Mouse (Mus musculus) liver, embryonic 15.5 days (tissue): Measurements from ENCODE around the gene Atp6v1g2. TPM values are rescaled to one million over a fixed set of nuclear protein-coding genes. Genes with fewer than 3 reads are reported as not detected.
"Not testable (repeated sequence)": the region's sequence is repeated elsewhere in the genome, so short reads cannot be mapped to it uniquely, and the experiment has no call there.

Experiments used
- ATAC-seq: fragments of 200-750 bp; cut with Nextera tagmentation; 2 replicates; pipeline ENCODE4 v1.8.0; 2017; ENCODE audit warnings: moderate number of reproducible peaks, mild to moderate bottlenecking, moderate library complexity; ENCODE audit not compliant: insufficient read depth
- H3K27ac ChIP-seq: fragments of 300-500 bp; sonication (generic); replicated peaks from 2 replicates; pipeline ENCODE4 v1.5.1; 2015; ENCODE audit warnings: mild to moderate bottlenecking, inconsistent platforms
- H3K27me3 ChIP-seq: fragments of 300-500 bp; sonication (generic); 2 replicates; pipeline ENCODE4 v1.6.1; 2015; ENCODE audit warnings: mild to moderate bottlenecking, inconsistent platforms
- H3K36me3 ChIP-seq: fragments of 300-500 bp; sonication (generic); replicated peaks from 2 replicates; pipeline ENCODE4 v1.6.1; 2015; ENCODE audit warnings: moderate library complexity, mild to moderate bottlenecking, inconsistent platforms
- H3K4me1 ChIP-seq: fragments of 300-500 bp; sonication (generic); replicated peaks from 2 replicates; pipeline ENCODE4 v1.6.1; 2015; ENCODE audit warnings: inconsistent platforms
- H3K4me2 ChIP-seq: fragments of 300-500 bp; sonication (generic); 2 replicates; pipeline ENCODE4 v1.6.1; 2015; ENCODE audit warnings: moderate library complexity, mild to moderate bottlenecking, inconsistent platforms
- H3K4me3 ChIP-seq: fragments of 300-500 bp; sonication (generic); replicated peaks from 2 replicates; pipeline ENCODE4 v1.5.1; 2015; ENCODE audit warnings: mild to moderate bottlenecking, inconsistent platforms
- H3K9ac ChIP-seq: fragments of 300-500 bp; sonication (generic); 2 replicates; pipeline ENCODE4 v1.6.1; 2015; ENCODE audit warnings: moderate library complexity, mild to moderate bottlenecking, inconsistent platforms
- H3K9me3 ChIP-seq: fragments of 300-500 bp; sonication (generic); replicated peaks from 2 replicates; pipeline ENCODE4 v1.6.1; 2016; ENCODE audit warnings: inconsistent platforms
- WGBS: fragments of 180-500 bp; shearing (Covaris S2); methylation state at CpG from one replicate; pipeline ENCODE4 v1.1.7; 2015; ENCODE audit warnings: mixed read lengths; ENCODE audit not compliant: insufficient replicate concordance; 5-methylcytosine and 5-hydroxymethylcytosine counted together
- polyA plus RNA-seq: library from polyadenylated mRNA; unstranded; fragments of >200 nt; fragmentation: Nextera tagmentation; extraction: Ambion mirVana; gene quantifications from 2 replicates; pipeline ENCODE4 v1.2.1, GENCODE M21; 2015

Gene Atp6v1g2
- polyA plus RNA-seq, 1 experiment from 2014 or later = 0.58 TPM

GRCm38 (mm10) chr17:35224641-35225040 is 8.8 kb upstream of the Atp6v1g2 start:
- Histone ChIP-seq H3K27ac (no peak overlapping the region), H3K36me3 (peaks cover 43% of the 10 kb centered on the region), H3K9ac (no peak overlapping the region), H3K4me1 (peaks cover 33% of the 10 kb centered on the region), H3K9me3 (no peaks in the 10 kb centered on the region), H3K4me2 (no peak overlapping the region), H3K4me3 (no peak overlapping the region), H3K27me3 (no peaks in the 10 kb centered on the region)
- WGBS = 77% methylated on average over 4 of the region's 4 CpGs
- ATAC-seq = no peak

- WGBS = 85% methylated on average over 5 of the region's 5 CpGs
- H3K36me3 ChIP-seq = peaks cover 47% of the 10 kb centered on the region
- H3K9me3 ChIP-seq = no peaks in the 10 kb centered on the region
- no peak overlapping the region for H3K4me2 ChIP-seq
- no peak overlapping the region for H3K27ac ChIP-seq
- ATAC-seq = no peak
- H3K27me3 ChIP-seq = no peaks in the 10 kb centered on the region
- H3K4me1 ChIP-seq = peaks cover 25% of the 10 kb centered on the region
- no peak overlapping the region for H3K9ac ChIP-seq
- no peak overlapping the region for H3K4me3 ChIP-seq
Measured at GRCm38 (mm10) chr17:35225456-35225855, 8.0 kb upstream of the Atp6v1g2 start.

- no peaks in the 10 kb centered on the region for H3K9me3 ChIP-seq
- peaks cover 54% of the 10 kb centered on the region for H3K36me3 ChIP-seq
- H3K4me3 ChIP-seq = no peak overlapping the region
- no peak overlapping the region for H3K27ac ChIP-seq
- no peak overlapping the region for H3K9ac ChIP-seq
- H3K4me2 ChIP-seq = no peak overlapping the region
- H3K27me3 ChIP-seq = no peaks in the 10 kb centered on the region
- no peak for ATAC-seq
- 69% methylated on average over 14 of the region's 14 CpGs for WGBS
- peaks cover 28% of the 10 kb centered on the region for H3K4me1 ChIP-seq
Measured at GRCm38 (mm10) chr17:35226561-35227046, 6.9 kb upstream of the Atp6v1g2 start.

GRCm38 (mm10) chr17:35231022-35231421 is 2.4 kb upstream of the Atp6v1g2 start:
- H3K4me2 ChIP-seq = no peak overlapping the region
- H3K4me1 ChIP-seq = peaks cover 50% of the 10 kb centered on the region
- H3K36me3 ChIP-seq = peaks cover 52% of the 10 kb centered on the region
- 76% methylated on average over 10 of the region's 10 CpGs for WGBS
- H3K27me3 ChIP-seq = no peaks in the 10 kb centered on the region
- H3K27ac ChIP-seq = peak overlapping the region; percentile 7; the same call in 1 of the 2 replicates
- no peak for ATAC-seq
- no peak overlapping the region for H3K9ac ChIP-seq
- H3K4me3 ChIP-seq = no peak overlapping the region
- H3K9me3 ChIP-seq = no peaks in the 10 kb centered on the region

- ATAC-seq = no peak
- peaks cover 52% of the 10 kb centered on the region for H3K36me3 ChIP-seq
- peak overlapping the region; percentile 6; the same call in 1 of the 2 replicates for H3K9ac ChIP-seq
- H3K4me2 ChIP-seq = peak overlapping the region; percentile 95
- H3K4me3 ChIP-seq = peak overlapping the region; percentile 12
- H3K4me1 ChIP-seq = peaks cover 54% of the 10 kb centered on the region
- 0 out of 2 replicates have a peak overlapping the region, but pooled peaks have one; percentile 93 for H3K27ac ChIP-seq
- no peaks in the 10 kb centered on the region for H3K9me3 ChIP-seq
- H3K27me3 ChIP-seq = no peaks in the 10 kb centered on the region
- WGBS = 6% methylated on average over 12 of the region's 12 CpGs
Measured at GRCm38 (mm10) chr17:35232043-35232442, 1.4 kb upstream of the Atp6v1g2 start.

GRCm38 (mm10) chr17:35232659-35233058 is 801 bp upstream of the Atp6v1g2 start:
- Histone ChIP-seq H3K27ac (0 out of 2 replicates have a peak overlapping the region, but pooled peaks have one; percentile 93), H3K9ac (no peak overlapping the region), H3K36me3 (peaks cover 48% of the 10 kb centered on the region), H3K4me2 (peak overlapping the region; percentile 95), H3K4me3 (peak overlapping the region; percentile 12), H3K9me3 (no peaks in the 10 kb centered on the region), H3K27me3 (no peaks in the 10 kb centered on the region), H3K4me1 (peaks cover 54% of the 10 kb centered on the region)
- WGBS = 57% methylated on average over 5 of the region's 5 CpGs
- ATAC-seq = no peak

- Histone ChIP-seq H3K36me3 (peaks cover 34% of the 10 kb centered on the region), H3K27ac (peak overlapping the region; percentile 93), H3K4me3 (peak overlapping the region; percentile 69), H3K4me2 (peak overlapping the region; percentile 95), H3K4me1 (peaks cover 54% of the 10 kb centered on the region)
- not testable (repeated sequence) for H3K9me3 ChIP-seq, ATAC-seq, H3K27me3 ChIP-seq, H3K9ac ChIP-seq
- 64% methylated on average over 7 of the region's 7 CpGs for WGBS
Measured at GRCm38 (mm10) chr17:35234090-35234489, 630 bp downstream of the Atp6v1g2 start.

GRCm38 (mm10) chr17:35234903-35235302 is 1.4 kb downstream of the Atp6v1g2 start:
- Histone ChIP-seq H3K4me1 (peaks cover 57% of the 10 kb centered on the region), H3K4me2 (peak overlapping the region; percentile 95), H3K27ac (peak overlapping the region; percentile 93), H3K9me3 (no peaks in the 10 kb centered on the region), H3K27me3 (no peaks in the 10 kb centered on the region), H3K4me3 (peak overlapping the region; percentile 69), H3K36me3 (peaks cover 26% of the 10 kb centered on the region), H3K9ac (peak overlapping the region; percentile 78)
- 0 out of 2 replicates have a peak, but pooled peaks have one; percentile 2 for ATAC-seq
- WGBS = 1% methylated on average over 31 of the region's 31 CpGs

GRCm38 (mm10) chr17:35235614-35236389 is 2.3 kb downstream of the Atp6v1g2 start, which contains the start of gene Nfkbil1:
Nfkbil1 (minus strand) TSS chr17:35235792.
- under 1% methylated on average over 35 of the region's 35 CpGs for WGBS
- ATAC-seq = peak; percentile 75
- Histone ChIP-seq H3K4me2 (peak within 1 kb of the TSS; percentile 95), H3K27ac (peak within 1 kb of the TSS; percentile 93), H3K9ac (peak within 1 kb of the TSS; percentile 78), H3K27me3 (no peaks in the 10 kb centered on the region), H3K36me3 (peaks cover 19% of the 10 kb centered on the region), H3K4me1 (peaks cover 63% of the 10 kb centered on the region), H3K9me3 (no peaks in the 10 kb centered on the region), H3K4me3 (peak within 1 kb of the TSS; percentile 69)

GRCm38 (mm10) chr17:35236390-35236746 is 2.9 kb downstream of the Atp6v1g2 start:
- ATAC-seq = peak; percentile 61
- no peaks in the 10 kb centered on the region for H3K27me3 ChIP-seq
- peak overlapping the region; percentile 93 for H3K27ac ChIP-seq
- H3K4me3 ChIP-seq = peak overlapping the region; percentile 69
- peak overlapping the region; percentile 95 for H3K4me2 ChIP-seq
- no peaks in the 10 kb centered on the region for H3K9me3 ChIP-seq
- peak overlapping the region; percentile 78 for H3K9ac ChIP-seq
- peaks cover 62% of the 10 kb centered on the region for H3K4me1 ChIP-seq
- under 1% methylated on average over 18 of the region's 18 CpGs for WGBS
- peaks cover 14% of the 10 kb centered on the region for H3K36me3 ChIP-seq

GRCm38 (mm10) chr17:35236996-35237395 is 3.5 kb downstream of the Atp6v1g2 start:
- peaks cover 13% of the 10 kb centered on the region; the same call in 1 of the 2 replicates for H3K36me3 ChIP-seq
- H3K4me2 ChIP-seq = peak overlapping the region; percentile 95; the same call in 1 of the 2 replicates
- H3K4me3 ChIP-seq = no peak overlapping the region
- WGBS = 81% methylated on average over 9 of the region's 9 CpGs
- no peak overlapping the region for H3K27ac ChIP-seq
- H3K27me3 ChIP-seq = no peaks in the 10 kb centered on the region
- H3K9me3 ChIP-seq = no peaks in the 10 kb centered on the region
- H3K9ac ChIP-seq = no peak overlapping the region
- H3K4me1 ChIP-seq = peaks cover 56% of the 10 kb centered on the region
- no peak for ATAC-seq
